Mouse (Mus musculus) cortical plate, adult 2 months (tissue): ENCODE data around the gene Trim30d. TPM values are rescaled to one million over a fixed set of nuclear protein-coding genes. Genes with fewer than 3 reads are reported as not detected.
A peak's percentile ranks its signal among the peaks of the same experiment; 100 is the strongest.
"Not testable (repeated sequence)": the region's sequence is repeated elsewhere in the genome, so short reads cannot be mapped to it uniquely, and the experiment has no call there.

Source experiments
- H3K27ac ChIP-seq: fragments of 200-500 bp; 2 replicates; pipeline ENCODE4 v1.5.1; 2012; ENCODE audit warnings: low read length, control low read depth, inconsistent platforms; ENCODE audit not compliant: insufficient read depth
- H3K4me1 ChIP-seq: fragments of 200-500 bp; 2 replicates; pipeline ENCODE4 v1.6.1; 2011; ENCODE audit warnings: low read length; ENCODE audit not compliant: control insufficient read depth, insufficient read depth
- H3K4me3 ChIP-seq: fragments of 200-500 bp; 2 replicates; pipeline ENCODE4 v1.5.1; 2011; ENCODE audit warnings: mild to moderate bottlenecking, low read length, control low read depth; ENCODE audit not compliant: insufficient read depth
- CTCF ChIP-seq: fragments of 200-500 bp; IDR thresholded peaks from 2 replicates; pipeline ENCODE4 v1.5.1; 2011; ENCODE audit warnings: mild to moderate bottlenecking, control low read depth, low read length; ENCODE audit not compliant: insufficient read depth; ENCODE audit errors: extremely low read depth
- POLR2A ChIP-seq: fragments of 200-500 bp; IDR thresholded peaks from 2 replicates; pipeline ENCODE4 v1.6.1; 2011; ENCODE audit warnings: mild to moderate bottlenecking, low read length, control low read depth; ENCODE audit not compliant: insufficient read depth; ENCODE audit errors: extremely low read depth
- polyA plus RNA-seq: library from polyadenylated mRNA; depleted of rRNA; stranded (reverse); fragments of >200 nt; gene quantifications from 2 replicates; pipeline ENCODE4 v1.2.3, GENCODE M21; 2012; rRNA removed

The Trim30d gene
- 1.3 and 1.5 TPM in 2 replicates for polyA plus RNA-seq

GRCm38 (mm10) chr7:104507421-104508065 lies at the start of gene Trim30d:
Trim30d (minus strand) TSS chr7:104507849.
- H3K27ac ChIP-seq, H3K4me3 ChIP-seq, H3K4me1 ChIP-seq: not testable (repeated sequence)
- TF ChIP-seq CTCF, result peak; percentile 8; the same call in 1 of the 2 replicates

GRCm38 (mm10) chr7:104552700-104553099 lies 45.1 kb upstream of the Trim30d start:
- no peak for TF ChIP-seq CTCF
- TF ChIP-seq POLR2A, result no peak
- Histone ChIP-seq H3K27ac (no peak overlapping the region), H3K4me1 (no peaks in the 10 kb centered on the region), H3K4me3 (no peak overlapping the region)

- Histone ChIP-seq H3K4me3 (no peak within 1 kb of the TSS), H3K27ac (no peak within 1 kb of the TSS), H3K4me1 (no peaks in the 10 kb centered on the region)
- no peak for TF ChIP-seq POLR2A
- no peak for TF ChIP-seq CTCF
These were observed 42.2 kb upstream of the Trim30d start, which contains the start of gene Olfr651 for GRCm38 (mm10) chr7:104549833-104550232. Olfr651 (plus strand) TSS chr7:104550133.

GRCm38 (mm10) chr7:104501589-104502371 lies 5.9 kb downstream of the Trim30d start:
- Histone ChIP-seq H3K4me1 (no peaks in the 10 kb centered on the region), H3K27ac (no peak overlapping the region), H3K4me3 (no peak overlapping the region)
- TF ChIP-seq CTCF (no peak), POLR2A (no peak)

GRCm38 (mm10) chr7:104501186-104501585 lies 6.5 kb downstream of the Trim30d start:
- H3K27ac ChIP-seq, H3K4me3 ChIP-seq: not testable (repeated sequence)

GRCm38 (mm10) chr7:104499464-104499863 lies 8.2 kb downstream of the Trim30d start:
- H3K4me1 ChIP-seq, H3K27ac ChIP-seq, H3K4me3 ChIP-seq: not testable (repeated sequence)

More at GRCm38 (mm10) chr7:104501186-104501585, 6.5 kb downstream of the Trim30d start:
- not testable (repeated sequence) for H3K4me1 ChIP-seq

- no peak within 1 kb of the TSS; the same call in 1 of the 2 replicates for H3K4me3 ChIP-seq
- no peaks in the 10 kb centered on the region for H3K4me1 ChIP-seq
- no peak within 1 kb of the TSS; the same call in 1 of the 2 replicates for H3K27ac ChIP-seq
- 0 out of 2 replicates have a peak, but pooled peaks have one; percentile 1 for TF ChIP-seq CTCF
- TF ChIP-seq POLR2A, result no peak
These were observed 42.4 kb downstream of the Trim30d start, which contains the start of gene Trim30a for GRCm38 (mm10) chr7:104465065-104465744. Trim30a (minus strand) TSS chr7:104465193.

- TF ChIP-seq CTCF (no peak), POLR2A (no peak)
- H3K27ac ChIP-seq, result peak overlapping the region; percentile 71
- H3K4me1 ChIP-seq, result no peaks in the 10 kb centered on the region
- no peak overlapping the region for H3K4me3 ChIP-seq
These were observed 61.5 kb downstream of the Trim30d start for GRCm38 (mm10) chr7:104445961-104446645.

Other genes with a start within 250 kb of the Trim30d start
- 0.42 and 0.47 TPM in 2 replicates for gene Trim5, start 219.8 kb downstream of the Trim30d start, polyA plus RNA-seq
- 4.7 and 4.9 TPM in 2 replicates for gene Trim12a, start 192.4 kb downstream of the Trim30d start, polyA plus RNA-seq
- 0.06 and 0.08 TPM in 2 replicates for gene Trim34b, start 178.4 kb downstream of the Trim30d start, polyA plus RNA-seq
- gene Trim12c, start 154.5 kb downstream of the Trim30d start, polyA plus RNA-seq, result 1.5 and 1.6 TPM in 2 replicates
- 0.10 and 0.17 TPM in 2 replicates for gene Trim30b, start 138.0 kb downstream of the Trim30d start, polyA plus RNA-seq
- 0.11 and 0.17 TPM in 2 replicates for gene Trim30c, start 107.0 kb downstream of the Trim30d start, polyA plus RNA-seq
- 2.0 and 2.6 TPM in 2 replicates for gene Trim30a, start 42.7 kb downstream of the Trim30d start, polyA plus RNA-seq
- not detected in 2 replicates for gene Olfr651, start 42.3 kb upstream of the Trim30d start, polyA plus RNA-seq
- not detected in 2 replicates for gene Olfr652, start 53.1 kb upstream of the Trim30d start, polyA plus RNA-seq
- gene Olfr653, start 69.5 kb upstream of the Trim30d start, polyA plus RNA-seq, result not detected in 2 replicates
- gene Olfr654, start 79.2 kb upstream of the Trim30d start, polyA plus RNA-seq, result not detected in 2 replicates
- not detected in 2 replicates for gene Olfr655, start 93.9 kb upstream of the Trim30d start, polyA plus RNA-seq
- not detected in 2 replicates for gene Olfr656, start 106.1 kb upstream of the Trim30d start, polyA plus RNA-seq
- not detected in 2 replicates for gene Olfr657, start 116.9 kb upstream of the Trim30d start, polyA plus RNA-seq
- gene Olfr658, start 139.5 kb upstream of the Trim30d start, polyA plus RNA-seq, result 0.04 TPM in 2 replicates
- not detected in 2 replicates for gene Olfr659, start 158.9 kb upstream of the Trim30d start, polyA plus RNA-seq
- not detected in 2 replicates for gene Olfr661, start 178.7 kb upstream of the Trim30d start, polyA plus RNA-seq